Mouse (Mus musculus) left cerebral cortex, adult 9 months (tissue): Measurements from ENCODE around the gene Serinc1.
A peak's percentile ranks its signal among the peaks of the same experiment; 100 is the strongest.

Experiments
- DNase-seq, 2 experiments: peaks; one replicate each; pipeline ENCODE4 v3.0.0; 2022; ENCODE audit warnings: low spot score in 2 of 2

Serinc1 gene

DNA sequence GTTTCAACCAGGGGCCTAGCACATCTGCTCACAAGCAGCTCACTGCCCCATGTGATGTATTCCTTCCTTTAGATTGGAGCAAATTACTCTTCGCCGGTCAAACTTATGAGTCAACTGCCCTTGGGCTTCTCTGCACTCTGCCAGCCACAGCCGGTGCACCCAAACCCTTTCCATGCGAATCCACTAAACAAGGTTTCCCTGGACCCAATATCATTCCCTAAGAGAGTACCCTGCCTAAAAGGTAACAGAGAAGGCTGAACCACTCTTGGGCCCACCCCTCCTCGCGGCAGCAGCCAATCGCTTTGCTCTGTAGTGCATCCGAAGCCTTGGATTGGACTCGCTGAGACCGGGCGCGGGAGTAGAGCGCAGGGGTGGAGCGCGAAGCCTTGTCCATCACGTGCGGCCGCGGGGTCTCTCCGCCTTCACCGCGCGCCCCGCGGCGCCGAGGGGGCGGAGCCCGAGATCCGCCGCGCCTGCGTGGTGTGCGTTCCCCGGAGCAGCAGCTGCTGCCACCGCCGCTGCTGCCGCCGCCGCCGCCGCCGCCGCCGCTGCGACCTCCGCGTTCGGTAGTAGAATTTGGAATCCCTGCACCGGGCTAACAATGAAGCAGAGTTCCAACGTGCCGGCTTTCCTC is 46.3 kb downstream of the Serinc1 start, which contains the start of gene Hsf2:
Gene Hsf2, plus strand, starts transcription at position 478 of the 634 bp plus-strand sequence.
- peak; percentile 94 to 97 for DNase-seq

DNA sequence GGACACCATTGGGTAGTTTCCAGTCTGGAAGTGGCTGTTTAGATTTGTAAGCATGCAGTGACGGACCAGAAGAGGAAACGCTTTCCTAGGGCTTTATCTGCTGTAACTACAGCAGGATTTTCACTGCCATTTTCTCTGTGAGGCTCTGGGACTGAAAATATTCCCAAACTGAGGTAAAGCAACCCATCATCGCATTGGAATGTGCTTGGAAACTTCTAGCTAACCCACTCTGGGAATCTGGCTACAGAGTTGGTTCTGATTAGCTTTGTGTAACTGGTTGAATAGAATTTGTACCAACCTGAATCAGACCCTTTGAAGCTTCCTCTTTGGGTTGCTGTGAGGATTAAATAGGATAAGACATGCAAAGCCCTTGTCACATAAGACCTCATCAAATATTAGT is 47.6 kb downstream of the Serinc1 start:
- DNase-seq: no peak

DNA sequence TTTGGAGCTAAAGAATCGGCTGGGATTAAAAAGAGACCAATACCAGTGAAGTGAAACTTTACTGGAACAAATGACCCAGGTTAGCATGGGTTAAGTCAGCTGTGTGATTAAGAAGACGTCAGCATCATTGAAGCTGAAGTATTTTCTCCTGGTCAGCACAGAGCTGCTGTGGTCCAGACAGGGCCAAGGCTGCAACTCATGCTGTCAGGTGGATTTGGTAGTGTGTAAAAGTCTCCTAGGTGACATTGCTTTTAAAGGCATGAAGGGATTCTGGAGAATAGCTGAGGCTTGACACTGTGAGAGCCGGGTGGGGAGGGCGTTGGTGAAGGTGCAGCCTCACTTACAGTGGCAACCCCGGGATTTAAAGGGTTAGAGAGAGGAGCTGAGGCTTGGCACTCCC is 50.6 kb downstream of the Serinc1 start:
- DNase-seq: no peak

DNA sequence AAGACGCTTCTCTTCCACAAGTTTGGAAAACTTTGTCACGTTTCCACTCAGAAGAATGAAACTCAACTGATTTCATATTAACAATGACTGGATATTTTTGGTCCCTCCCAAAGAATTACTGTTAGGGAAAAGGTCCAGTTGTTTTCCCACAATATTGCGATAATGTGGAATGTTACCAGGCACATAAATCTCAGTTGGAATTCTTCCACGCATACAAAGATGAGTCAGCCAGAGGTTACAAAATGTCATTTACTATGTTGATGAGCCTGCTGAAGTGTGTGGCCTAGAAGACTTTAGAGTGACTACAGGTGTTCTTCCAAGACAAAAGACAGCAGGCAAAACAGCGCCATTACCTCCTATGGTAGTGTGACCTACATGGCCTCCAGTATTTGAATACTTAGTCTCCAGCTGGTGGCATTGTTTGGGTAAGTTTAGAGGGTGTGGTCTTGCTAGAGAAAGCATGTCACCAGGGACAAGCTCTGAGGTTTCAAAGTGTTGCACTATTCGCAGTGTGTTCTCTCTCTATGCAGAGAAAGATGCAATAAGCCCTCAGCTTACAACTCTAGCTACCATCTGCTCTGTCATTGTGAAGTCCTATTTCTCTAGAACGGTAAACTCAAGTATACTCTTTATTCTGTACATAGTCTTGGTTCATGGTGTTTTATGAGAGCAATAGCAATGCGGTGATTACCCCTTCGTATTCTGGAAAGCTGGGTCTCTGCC is 55.0 kb downstream of the Serinc1 start:
- DNase-seq: no peak
